Mouse (Mus musculus) midbrain, embryonic 14.5 days (tissue): Measurements from ENCODE around the gene Gm17428. TPM values are rescaled to one million over a fixed set of nuclear protein-coding genes. Genes with fewer than 3 reads are reported as not detected.

Experiments
- ATAC-seq: fragments of 200-750 bp; cut with Nextera tagmentation; 2 replicates; pipeline ENCODE4 v1.8.0; 2017; ENCODE audit warnings: moderate number of reproducible peaks, moderate library complexity; ENCODE audit not compliant: low FRiP score, low TSS enrichment
- DNase-seq: peaks from one replicate; pipeline ENCODE4 v3.0.0-alpha.2; 2015
- H3K27ac ChIP-seq: fragments of 300-500 bp; sonication (generic); replicated peaks from 2 replicates; pipeline ENCODE4 v1.5.1; 2014; ENCODE audit warnings: mild to moderate bottlenecking, low read depth, low read length, moderate library complexity
- H3K27me3 ChIP-seq: fragments of 300-500 bp; sonication (generic); 2 replicates; pipeline ENCODE4 v1.6.1; 2014; ENCODE audit warnings: low read length, control low read depth, mixed read lengths; ENCODE audit not compliant: control insufficient read depth, insufficient read depth
- H3K36me3 ChIP-seq: fragments of 300-500 bp; sonication (generic); 2 replicates; pipeline ENCODE4 v1.6.1; 2014; ENCODE audit warnings: low read length, control low read depth; ENCODE audit not compliant: control insufficient read depth, insufficient read depth
- H3K4me1 ChIP-seq: fragments of 300-500 bp; sonication (generic); 2 replicates; pipeline ENCODE4 v1.6.1; 2014; ENCODE audit warnings: mild to moderate bottlenecking, antibody characterized with exemption, low read length, control low read depth; ENCODE audit not compliant: control insufficient read depth, insufficient read depth
- H3K4me2 ChIP-seq: fragments of 300-500 bp; sonication (generic); 2 replicates; pipeline ENCODE4 v1.6.1; 2014; ENCODE audit warnings: mild to moderate bottlenecking, low read length, moderate library complexity
- H3K4me3 ChIP-seq: fragments of 300-500 bp; sonication (generic); replicated peaks from 2 replicates; pipeline ENCODE4 v1.5.1; 2014; ENCODE audit warnings: low read depth, low read length
- H3K9ac ChIP-seq: fragments of 300-500 bp; sonication (generic); replicated peaks from 2 replicates; pipeline ENCODE4 v1.6.1; 2014; ENCODE audit warnings: mild to moderate bottlenecking, low read length, moderate library complexity
- H3K9me3 ChIP-seq: fragments of 300-500 bp; sonication (generic); 2 replicates; pipeline ENCODE4 v1.6.1; 2016; ENCODE audit warnings: low read length, control low read depth, mixed read lengths; ENCODE audit not compliant: control insufficient read depth
- WGBS: fragments of 180-500 bp; shearing (Covaris S2); extraction: QIAGEN DNeasy Blood & Tissue Kit; methylation state at CpG from one replicate; pipeline ENCODE4 v1.1.7; 2014; 5-methylcytosine and 5-hydroxymethylcytosine counted together
- polyA plus RNA-seq: library from polyadenylated mRNA; unstranded; fragments of >200 nt; fragmentation: Nextera tagmentation; extraction: Ambion mirVana; gene quantifications from 2 replicates; pipeline ENCODE4 v1.2.1, GENCODE M21; 2014

Gm17428 gene
- polyA plus RNA-seq, 1 experiment from 2014 or later = not detected

- WGBS = 83% methylated on average over 8 of the region's 8 CpGs
- no peak for ATAC-seq
- peak; percentile 45 for DNase-seq
- no peak overlapping the region for H3K4me3 ChIP-seq
- peaks cover 11% of the 10 kb centered on the region for H3K4me1 ChIP-seq
- H3K36me3 ChIP-seq = no peaks in the 10 kb centered on the region
- H3K27me3 ChIP-seq = no peaks in the 10 kb centered on the region
- H3K4me2 ChIP-seq = no peak overlapping the region
- H3K27ac ChIP-seq = peak overlapping the region; percentile 50
- H3K9me3 ChIP-seq = no peaks in the 10 kb centered on the region
- H3K9ac ChIP-seq = no peak overlapping the region
Measured at GRCm38 (mm10) chr14:54989886-54990441, 13.2 kb downstream of the Gm17428 start.

DNA sequence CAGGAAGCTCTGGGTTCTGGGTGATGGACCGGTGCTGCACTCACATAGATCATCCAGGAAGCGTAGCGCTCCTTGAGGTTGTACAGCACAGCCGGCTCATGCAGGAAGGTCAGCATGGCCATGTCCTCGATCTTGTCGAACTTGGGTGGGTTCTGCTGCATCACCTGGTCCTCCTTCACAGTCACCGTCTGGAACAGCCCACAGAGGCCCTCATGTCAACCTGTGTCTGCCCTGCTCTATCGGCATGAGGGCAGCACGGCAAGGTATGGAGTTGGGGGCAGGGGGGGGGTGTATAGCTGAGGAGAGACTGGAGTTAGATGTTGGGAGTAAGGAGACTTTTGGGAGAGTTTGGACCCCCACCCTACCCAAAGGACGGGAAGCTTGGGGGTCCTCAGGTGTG is 15.5 kb downstream of the Gm17428 start:
- no peaks in the 10 kb centered on the region for H3K36me3 ChIP-seq
- no peak for ATAC-seq
- H3K4me1 ChIP-seq = peaks cover 33% of the 10 kb centered on the region
- H3K4me3 ChIP-seq = no peak overlapping the region
- H3K9me3 ChIP-seq = no peaks in the 10 kb centered on the region
- no peak for DNase-seq
- no peak overlapping the region for H3K27ac ChIP-seq
- no peak overlapping the region for H3K9ac ChIP-seq
- H3K27me3 ChIP-seq = no peaks in the 10 kb centered on the region
- WGBS = 94% methylated on average over 10 of the region's 10 CpGs
- no peak overlapping the region for H3K4me2 ChIP-seq

- ATAC-seq = no peak
- no peak overlapping the region for H3K4me3 ChIP-seq
- no peak overlapping the region for H3K4me2 ChIP-seq
- H3K27me3 ChIP-seq = no peaks in the 10 kb centered on the region
- peaks cover 36% of the 10 kb centered on the region for H3K4me1 ChIP-seq
- H3K27ac ChIP-seq = no peak overlapping the region
- 65% methylated on average over 10 of the region's 10 CpGs for WGBS
- no peaks in the 10 kb centered on the region for H3K9me3 ChIP-seq
- no peak overlapping the region for H3K9ac ChIP-seq
- H3K36me3 ChIP-seq = no peaks in the 10 kb centered on the region
- no peak for DNase-seq
Measured at GRCm38 (mm10) chr14:54993636-54994035, 16.9 kb downstream of the Gm17428 start.

DNA sequence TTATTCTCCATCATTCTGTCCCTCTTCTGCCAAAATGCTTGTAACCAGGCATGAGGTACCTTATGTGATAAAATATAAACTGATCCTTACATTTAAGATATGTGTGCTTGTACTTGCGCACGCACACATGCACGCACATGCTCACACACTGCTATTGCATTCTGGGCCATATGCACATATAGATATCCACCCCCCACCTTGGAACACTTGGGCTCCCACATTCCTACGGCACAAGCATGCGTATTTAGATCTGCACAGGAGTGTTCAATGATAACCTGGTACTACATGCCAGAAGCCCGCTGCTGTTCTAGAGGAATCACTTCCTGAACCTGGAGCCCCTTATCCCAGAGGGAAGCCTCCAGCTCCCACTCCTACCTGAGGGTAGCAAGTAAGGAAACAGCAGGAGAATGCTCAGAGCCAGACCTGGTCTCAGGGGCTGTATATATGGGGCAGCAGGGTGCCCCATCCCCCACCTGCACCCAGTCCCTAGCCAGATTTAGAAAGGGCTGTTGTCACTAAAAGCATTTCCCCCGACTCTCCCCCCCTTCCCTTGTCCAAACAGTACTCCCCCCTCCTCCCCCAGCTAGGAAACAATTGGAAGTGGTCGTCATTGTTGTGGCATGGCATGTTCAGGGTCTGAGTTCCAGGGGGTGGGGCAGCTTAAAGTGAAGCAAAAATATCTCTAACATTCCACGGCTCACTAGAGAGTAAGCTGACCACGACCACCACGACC is 17.6 kb downstream of the Gm17428 start, which contains the start of gene Myh7:
Gene Myh7, minus strand, starts transcription at position 491 of the 733 bp plus-strand sequence.
- 52% methylated on average over 11 of the region's 11 CpGs for WGBS
- no peak for ATAC-seq
- no peak for DNase-seq
- peak within 1 kb of the TSS; percentile 26; the same call in 1 of the 2 replicates for H3K9ac ChIP-seq
- peaks cover 36% of the 10 kb centered on the region for H3K4me1 ChIP-seq
- H3K4me3 ChIP-seq = no peak within 1 kb of the TSS
- no peaks in the 10 kb centered on the region for H3K27me3 ChIP-seq
- no peaks in the 10 kb centered on the region for H3K9me3 ChIP-seq
- H3K36me3 ChIP-seq = no peaks in the 10 kb centered on the region
- H3K4me2 ChIP-seq = peak within 1 kb of the TSS; percentile 32
- peak within 1 kb of the TSS; percentile 90 for H3K27ac ChIP-seq

DNA sequence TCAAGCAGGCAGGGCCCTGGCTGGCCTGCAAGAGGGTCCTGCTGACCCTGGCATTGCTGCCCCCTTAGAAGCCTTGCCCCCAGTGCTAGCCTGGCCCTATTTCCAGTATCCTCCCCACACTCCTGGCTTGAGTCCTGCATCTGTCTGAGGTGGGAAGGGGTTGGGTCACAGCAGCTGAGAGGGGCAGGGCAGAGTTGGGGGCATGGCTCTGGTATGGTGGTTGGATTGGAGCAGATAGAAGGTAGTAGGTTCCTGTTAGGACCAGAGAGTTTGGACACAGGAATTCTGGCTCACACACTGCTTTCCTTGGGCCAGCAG is 18.1 kb downstream of the Gm17428 start:
- Histone ChIP-seq H3K36me3 (no peaks in the 10 kb centered on the region), H3K4me1 (peaks cover 36% of the 10 kb centered on the region), H3K27ac (peak overlapping the region; percentile 90), H3K9me3 (no peaks in the 10 kb centered on the region), H3K27me3 (no peaks in the 10 kb centered on the region), H3K9ac (0 out of 2 replicates have a peak overlapping the region, but pooled peaks have one; percentile 26), H3K4me3 (no peak overlapping the region), H3K4me2 (no peak overlapping the region)
- ATAC-seq (0 out of 2 replicates have a peak, but pooled peaks have one; percentile 34), DNase-seq (no peak)

DNA sequence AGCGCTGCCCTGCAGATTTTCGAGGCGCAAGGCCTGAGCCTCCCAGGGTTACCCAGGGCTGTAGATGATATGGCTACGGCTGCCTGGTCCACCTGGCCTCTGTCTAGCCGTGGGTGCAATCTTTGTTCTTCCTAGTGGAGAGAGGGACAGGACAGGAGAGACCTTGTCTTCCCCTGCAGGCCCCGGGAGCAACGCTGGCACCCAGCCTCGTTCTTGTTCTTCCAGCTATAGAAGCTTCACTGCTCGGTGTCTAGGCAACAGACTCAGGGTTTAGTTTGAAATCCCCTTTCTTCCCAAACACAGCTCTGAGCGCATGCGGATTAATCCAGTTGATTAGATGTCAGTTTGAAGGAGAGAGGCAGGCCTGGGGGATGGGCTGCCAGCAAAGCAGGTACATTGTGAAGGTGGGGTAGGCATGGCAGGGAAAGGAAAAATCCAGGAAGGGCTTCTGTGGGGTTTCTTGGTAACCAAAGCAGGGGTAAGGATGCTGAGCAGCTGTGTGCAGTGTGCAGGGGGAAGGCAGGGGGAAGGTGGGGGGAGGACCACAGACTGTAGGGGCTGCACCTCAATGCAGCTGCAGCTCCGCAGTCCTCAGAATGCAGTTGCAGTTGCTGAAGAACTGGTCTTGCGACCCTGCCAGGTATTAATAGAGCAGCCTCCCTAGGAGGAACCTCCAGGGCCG is 18.9 kb downstream of the Gm17428 start:
- Histone ChIP-seq H3K27me3 (no peaks in the 10 kb centered on the region), H3K36me3 (no peaks in the 10 kb centered on the region), H3K4me2 (peak overlapping the region; percentile 32), H3K4me1 (peaks cover 36% of the 10 kb centered on the region), H3K9ac (peak overlapping the region; percentile 26; the same call in 1 of the 2 replicates), H3K27ac (peak overlapping the region; percentile 90), H3K9me3 (no peaks in the 10 kb centered on the region), H3K4me3 (no peak overlapping the region)
- WGBS = 10% methylated on average over 14 of the region's 14 CpGs
- DNase-seq (peak; percentile 88), ATAC-seq (peak; percentile 80)

- Histone ChIP-seq H3K9ac (0 out of 2 replicates have a peak overlapping the region, but pooled peaks have one; percentile 17), H3K4me1 (peaks cover 36% of the 10 kb centered on the region), H3K4me3 (no peak overlapping the region), H3K9me3 (no peaks in the 10 kb centered on the region), H3K4me2 (0 out of 2 replicates have a peak overlapping the region, but pooled peaks have one; percentile 6), H3K27me3 (no peaks in the 10 kb centered on the region), H3K27ac (peak overlapping the region; percentile 20; the same call in 1 of the 2 replicates), H3K36me3 (no peaks in the 10 kb centered on the region)
- DNase-seq (no peak), ATAC-seq (no peak)
- whole genome bisulfite sequencing = 33% methylated on average over 9 of the region's 9 CpGs
Measured at GRCm38 (mm10) chr14:54996793-54997192, 20.1 kb downstream of the Gm17428 start.

DNA sequence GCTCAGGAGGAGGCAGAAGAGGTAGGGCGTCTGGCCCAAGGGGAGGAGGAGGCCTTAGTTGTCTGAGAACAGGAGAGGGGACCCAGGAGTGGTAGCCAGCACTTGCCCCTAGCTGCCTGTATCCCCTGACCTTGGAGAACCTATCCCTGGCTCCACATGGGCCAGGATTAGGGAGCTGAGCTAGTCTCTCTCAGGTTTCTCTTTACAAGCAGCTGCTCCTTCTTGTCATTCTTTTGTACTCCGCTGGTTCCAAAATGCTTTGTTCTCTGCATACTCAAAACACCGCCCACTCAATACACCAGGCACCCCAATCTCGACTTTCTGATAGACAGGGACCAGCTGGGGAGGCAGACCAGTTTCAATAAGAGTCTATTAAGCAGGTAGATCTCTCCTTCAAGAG is 20.6 kb downstream of the Gm17428 start:
- H3K4me1 ChIP-seq = peaks cover 36% of the 10 kb centered on the region
- 23% methylated on average over 4 of the region's 4 CpGs for WGBS

More for the DNA sequence above, 20.6 kb downstream of the Gm17428 start:
- DNase-seq = no peak
- H3K4me2 ChIP-seq = no peak overlapping the region
- no peaks in the 10 kb centered on the region for H3K27me3 ChIP-seq
- H3K9ac ChIP-seq = 0 out of 2 replicates have a peak overlapping the region, but pooled peaks have one; percentile 17
- no peak overlapping the region for H3K27ac ChIP-seq
- no peak overlapping the region for H3K4me3 ChIP-seq
- H3K36me3 ChIP-seq = no peaks in the 10 kb centered on the region
- no peak for ATAC-seq
- H3K9me3 ChIP-seq = no peaks in the 10 kb centered on the region
